Mouse (Mus musculus) left cerebral cortex, adult 8-10 months (tissue): ENCODE results near the gene Clip4. TPM values are rescaled to one million over a fixed set of nuclear protein-coding genes. Genes with fewer than 3 reads are reported as not detected.
A peak's percentile ranks its signal among the peaks of the same experiment; 100 is the strongest.

ENCODE experiments used
- DNase-seq, 2 experiments: peaks; one replicate each; pipeline ENCODE4 v3.0.0; 2022; ENCODE audit warnings: low spot score in 2 of 2
- total RNA-seq, 4 experiments: library from RNA; stranded (reverse); gene quantifications; 2 replicates each; pipeline ENCODE4 v1.2.4; 2022

The Clip4 gene
- total RNA-seq, 4 experiments from 2014 or later, result 76.2 to 102 (median 95.2) TPM

DNA sequence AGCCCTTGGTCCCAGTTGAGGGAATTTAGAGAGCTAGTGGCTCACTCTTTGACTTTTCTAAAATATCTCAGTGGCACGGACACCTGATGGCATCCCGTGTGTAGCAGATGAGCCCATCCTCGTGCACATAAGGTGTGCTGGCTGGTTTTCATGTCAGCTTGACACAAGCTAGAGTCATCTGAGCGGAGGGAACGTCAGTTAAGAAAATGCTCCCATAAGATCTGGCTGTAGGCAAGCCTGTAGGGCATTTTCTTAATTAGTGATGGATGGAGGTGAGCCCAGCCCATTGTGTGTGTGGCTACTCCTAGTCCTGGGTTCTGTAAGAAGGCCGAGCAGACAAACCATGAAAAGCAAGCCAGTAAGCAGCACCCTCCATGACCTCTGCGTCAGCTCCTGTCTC is 103.7 kb downstream of the Clip4 start:
- DNase-seq, result no peak

DNA sequence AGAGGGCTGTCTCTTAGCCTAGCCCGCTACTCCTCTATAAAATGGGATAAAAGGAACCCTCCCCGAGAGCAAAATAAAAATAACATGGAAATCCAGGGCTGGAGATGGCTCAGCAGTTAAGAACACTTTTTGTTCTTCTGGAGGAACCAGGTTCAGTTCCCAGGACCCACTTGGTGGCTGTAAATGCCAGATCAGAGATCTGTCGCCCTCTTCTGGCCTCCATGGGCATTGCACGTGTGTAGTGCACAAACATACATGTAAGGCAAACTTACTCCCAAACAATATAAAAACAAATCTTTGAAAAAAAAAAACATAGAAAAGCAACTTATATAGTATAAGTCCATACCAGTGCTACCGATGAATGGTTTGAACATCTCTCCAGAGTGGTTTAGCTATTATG is 104.7 kb downstream of the Clip4 start:
- no peak for DNase-seq

GRCm38 (mm10) chr17:71874077-71874476 is 105.8 kb downstream of the Clip4 start:
- peak in 1 of 2 experiments; percentile 32 for DNase-seq

DNA sequence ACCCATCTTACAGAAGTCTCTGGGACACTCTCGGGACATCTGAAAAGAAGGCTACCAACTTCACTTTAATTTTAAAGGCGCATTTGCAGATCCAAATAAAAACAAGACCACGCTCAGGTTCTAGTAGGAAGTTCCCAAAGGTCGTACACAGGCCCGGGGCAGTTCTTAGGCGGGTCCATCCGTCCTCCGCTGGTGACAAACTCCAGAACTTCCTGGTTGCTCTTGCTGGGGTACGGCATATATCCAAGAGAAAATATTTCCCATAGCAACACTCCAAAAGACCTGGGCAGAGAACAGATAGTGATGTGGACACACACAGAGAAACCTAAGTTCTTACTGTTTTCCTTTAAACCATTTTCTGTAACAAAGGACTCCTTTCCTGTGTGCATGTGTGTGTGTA is 106.5 kb downstream of the Clip4 start:
- no peak for DNase-seq

- no peak for DNase-seq
These were observed 107.2 kb downstream of the Clip4 start for GRCm38 (mm10) chr17:71875492-71875891.

DNA sequence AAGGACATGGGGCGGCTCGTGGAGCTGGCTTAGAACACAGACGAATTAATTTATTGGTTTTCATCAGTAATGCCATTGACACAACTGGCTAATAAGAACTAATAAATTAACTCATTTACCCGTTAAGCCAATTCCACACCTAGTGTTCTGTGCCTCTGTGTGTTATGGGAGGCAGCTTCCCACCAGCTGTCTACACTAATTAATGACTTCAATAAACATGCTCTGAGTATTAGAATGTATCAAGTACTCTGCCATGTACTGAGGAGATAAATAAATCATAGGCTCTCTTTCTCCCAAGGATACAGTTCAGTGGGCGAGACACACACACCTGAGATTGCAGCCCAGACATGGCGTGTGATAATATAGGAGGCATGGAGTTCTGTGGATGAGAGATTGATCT is 113.1 kb downstream of the Clip4 start:
- DNase-seq, result no peak

DNA sequence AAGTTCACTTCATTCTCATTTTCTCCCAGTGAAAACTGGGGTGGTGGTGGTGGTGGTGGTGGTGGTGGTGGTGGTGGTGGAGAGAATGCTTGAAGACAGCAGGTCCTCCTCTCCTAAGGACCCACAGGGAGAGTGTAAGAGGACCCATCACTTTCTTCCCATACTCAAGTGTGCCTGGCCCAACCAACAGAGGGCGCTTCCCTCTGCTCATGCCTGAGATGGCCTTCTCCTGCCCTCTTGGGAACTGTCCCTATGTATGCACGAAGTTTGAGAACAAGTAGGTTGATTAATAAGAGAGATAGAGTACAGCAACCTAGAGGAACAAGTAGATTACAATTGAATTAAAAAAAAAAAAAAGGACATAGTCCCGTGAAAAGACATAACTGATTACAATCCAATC is 140.8 kb downstream of the Clip4 start:
- DNase-seq, result no peak

DNA sequence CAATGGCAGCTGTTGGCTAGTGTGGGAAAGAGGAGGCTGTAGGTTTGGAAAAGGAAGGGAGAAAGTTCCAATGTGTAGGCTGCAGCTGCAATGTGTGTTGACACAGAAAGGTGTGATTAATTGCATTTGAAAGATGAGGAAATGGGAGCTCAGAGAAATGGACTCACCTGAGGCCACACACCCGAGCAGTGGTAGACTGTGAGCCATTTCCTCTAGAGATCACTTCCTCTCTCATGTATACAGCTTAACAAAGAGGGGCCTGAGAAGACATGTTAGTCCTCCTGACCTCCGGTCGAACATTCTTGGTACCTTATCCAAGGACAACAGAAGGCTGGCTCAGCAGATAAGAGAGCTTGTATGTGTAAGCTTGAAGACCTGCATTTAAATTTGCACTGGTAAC is 144.9 kb downstream of the Clip4 start:
- no peak for DNase-seq

Other genes with a start within 250 kb of the Clip4 start
- under 1 TPM; 0.37 to 0.82 (median 0.44) TPM for gene Ndc80, start 241.6 kb upstream of the Clip4 start, total RNA-seq
- 1 to 10 TPM; 2.7 to 3.8 (median 2.8) TPM for gene Spdya, start 216.4 kb upstream of the Clip4 start, total RNA-seq
- gene Wdr43, start 152.6 kb upstream of the Clip4 start, total RNA-seq, result 10 to 100 TPM; 25.9 to 32.1 (median 29.2) TPM
- gene Togaram2, start 95.2 kb upstream of the Clip4 start, total RNA-seq, result 1 to 10 TPM; 2.7 to 5.0 (median 3.4) TPM
- under 1 TPM; 0.26 to 0.51 (median 0.33) TPM for gene Pcare, start 15.6 kb upstream of the Clip4 start, total RNA-seq